Mouse (Mus musculus) spleen, adult 2 months (tissue): ENCODE data around the gene Odf3l2. TPM values are rescaled to one million over a fixed set of nuclear protein-coding genes. Genes with fewer than 3 reads are reported as not detected.

ENCODE experiments used
- DNase-seq, 2 experiments: peaks; one replicate each; pipeline versions ENCODE4 v3.0.0 to v3.0.0-alpha.2; 2012 to 2021; ENCODE audit warnings: low spot score in 2 of 2, low read depth in 1 of 2
- H3K27ac ChIP-seq: fragments of 200-500 bp; 2 replicates; pipeline ENCODE4 v1.5.1; 2012; ENCODE audit warnings: low read length, inconsistent platforms; ENCODE audit not compliant: insufficient read depth
- H3K27me3 ChIP-seq: fragments of 200-500 bp; 2 replicates; pipeline ENCODE4 v1.6.1; 2012; ENCODE audit warnings: mild to moderate bottlenecking, moderate library complexity, low read length, inconsistent platforms; ENCODE audit not compliant: control insufficient read depth, insufficient read depth
- H3K36me3 ChIP-seq: fragments of 200-500 bp; 2 replicates; pipeline ENCODE4 v1.6.1; 2012; ENCODE audit warnings: mild to moderate bottlenecking, low read length, inconsistent platforms; ENCODE audit not compliant: control insufficient read depth, insufficient read depth
- H3K4me1 ChIP-seq: fragments of 200-500 bp; 2 replicates; pipeline ENCODE4 v1.6.1; 2011; ENCODE audit warnings: inconsistent platforms; ENCODE audit not compliant: control insufficient read depth, insufficient read depth, insufficient read length
- H3K4me3 ChIP-seq: fragments of 200-500 bp; 2 replicates; pipeline ENCODE4 v1.5.1; 2011; ENCODE audit warnings: mild to moderate bottlenecking, inconsistent platforms; ENCODE audit not compliant: insufficient read depth, insufficient read length; ENCODE audit errors: extremely low read depth
- CTCF ChIP-seq: fragments of 200-500 bp; IDR thresholded peaks from 2 replicates; pipeline ENCODE4 v1.5.1; 2011; ENCODE audit warnings: mild to moderate bottlenecking, inconsistent platforms; ENCODE audit not compliant: insufficient read depth, insufficient read length, insufficient replicate concordance; ENCODE audit errors: extremely low read depth
- POLR2A ChIP-seq: fragments of 200-500 bp; IDR thresholded peaks from 2 replicates; pipeline ENCODE4 v1.6.1; 2011; ENCODE audit warnings: low read depth, low read length, inconsistent platforms
- WGBS: fragments of 180-500 bp; shearing (Covaris S2); methylation state at CpG from one replicate; pipeline ENCODE4 v1.1.7; 2018; 5-methylcytosine and 5-hydroxymethylcytosine counted together
- polyA plus RNA-seq: library from polyadenylated mRNA; depleted of rRNA; stranded (reverse); fragments of >200 nt; gene quantifications from 2 replicates; pipeline ENCODE4 v1.2.3, GENCODE M21; 2012

Gene Odf3l2
- polyA plus RNA-seq, 1 experiment = not detected

DNA sequence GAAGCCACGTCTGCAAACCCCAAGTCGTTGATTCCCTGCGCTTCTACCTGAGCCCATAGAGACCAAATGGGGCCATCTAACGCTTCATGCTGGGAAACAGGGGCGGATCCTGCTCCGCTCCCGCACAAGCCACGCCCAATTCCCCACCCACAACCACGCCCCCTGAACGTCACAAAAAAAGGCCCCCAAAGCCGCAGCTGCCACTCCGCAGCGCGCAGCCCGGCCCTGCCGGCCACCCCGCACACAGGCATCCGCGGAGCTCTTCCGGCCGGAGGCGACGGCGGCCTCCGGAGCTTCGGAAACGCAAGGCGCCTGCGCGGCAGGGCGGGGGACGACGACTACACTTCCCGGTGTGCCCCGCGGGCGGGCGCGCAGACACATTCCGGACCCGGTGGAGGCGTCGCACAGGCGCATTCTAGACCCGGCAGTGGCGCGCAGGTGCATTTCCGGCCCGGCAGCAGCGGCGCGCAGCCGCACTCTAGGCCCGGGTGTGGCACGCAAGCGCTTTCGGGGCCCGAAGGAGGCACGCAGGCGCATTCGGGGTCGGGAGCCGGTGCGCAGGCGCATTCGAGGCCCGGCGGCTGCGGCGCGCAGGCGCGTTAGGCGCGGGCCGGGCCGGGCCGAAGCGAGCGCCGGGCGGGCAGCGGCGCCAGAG is 36.2 kb upstream of the Odf3l2 start, which contains the start of gene Cdc34:
Cdc34 (plus strand) TSS at position 605 of the 655 bp plus-strand sequence.
- Histone ChIP-seq H3K4me1 (peaks cover 15% of the 10 kb centered on the region; the same call in 1 of the 2 replicates), H3K4me3 (peak within 1 kb of the TSS; percentile 66), H3K27ac (peak within 1 kb of the TSS; percentile 70), H3K27me3 (no peaks in the 10 kb centered on the region), H3K36me3 (peaks cover 16% of the 10 kb centered on the region)
- DNase-seq = peak; percentile 97 to 99
- no peak for TF ChIP-seq CTCF
- peak; percentile 81 for TF ChIP-seq POLR2A
- WGBS = under 1% methylated on average over 82 of the region's 84 CpGs

DNA sequence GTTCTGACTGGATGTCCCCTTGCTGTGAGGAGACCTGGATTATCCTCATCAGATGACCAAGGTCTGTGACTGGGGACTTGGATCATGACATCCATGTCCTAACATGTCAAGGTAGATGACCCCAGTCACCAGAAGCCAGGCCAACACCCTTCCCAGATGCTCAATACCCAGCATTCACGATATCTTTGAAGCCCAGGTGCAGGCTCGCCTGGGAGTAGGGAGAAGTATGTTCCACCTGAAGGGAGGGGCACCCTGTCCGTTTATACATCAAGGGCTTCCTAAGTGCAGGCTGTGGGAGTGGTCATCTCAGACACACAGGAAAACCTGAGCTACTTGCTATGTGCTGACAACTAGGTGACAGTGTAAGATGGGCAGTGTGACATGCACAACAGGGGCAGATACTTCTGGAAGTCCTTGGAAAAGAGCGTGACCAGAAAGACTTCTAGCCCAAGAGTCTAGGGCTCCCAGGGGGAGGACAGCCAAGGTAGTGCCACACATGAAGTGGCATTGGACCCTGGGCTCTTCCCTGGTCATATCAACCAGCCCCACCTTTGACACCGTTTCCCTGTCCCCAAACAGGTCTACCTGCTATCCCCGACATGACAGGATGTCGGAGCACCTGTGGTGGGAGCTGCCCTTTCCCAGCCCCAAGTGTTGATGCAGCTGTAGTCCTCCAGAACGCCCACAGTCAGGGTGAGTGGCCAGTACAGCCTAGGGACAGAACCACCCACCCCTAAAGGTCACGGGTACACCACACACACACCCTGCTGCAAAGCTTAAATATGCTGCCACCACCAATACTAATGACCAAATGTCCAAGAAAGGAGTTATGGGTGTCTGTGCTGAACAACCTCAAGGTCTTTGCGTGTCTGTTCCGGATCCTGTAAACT is 35.3 kb upstream of the Odf3l2 start:
- peaks cover 10% of the 10 kb centered on the region for H3K36me3 ChIP-seq
- H3K27me3 ChIP-seq = no peaks in the 10 kb centered on the region
- H3K4me1 ChIP-seq = peaks cover 15% of the 10 kb centered on the region; the same call in 1 of the 2 replicates
- peak overlapping the region; percentile 50 for H3K4me3 ChIP-seq
- no peak for DNase-seq
- TF ChIP-seq POLR2A (no peak), CTCF (no peak)
- 38% methylated on average over 11 of the region's 11 CpGs for WGBS
- peak overlapping the region; percentile 70 for H3K27ac ChIP-seq

DNA sequence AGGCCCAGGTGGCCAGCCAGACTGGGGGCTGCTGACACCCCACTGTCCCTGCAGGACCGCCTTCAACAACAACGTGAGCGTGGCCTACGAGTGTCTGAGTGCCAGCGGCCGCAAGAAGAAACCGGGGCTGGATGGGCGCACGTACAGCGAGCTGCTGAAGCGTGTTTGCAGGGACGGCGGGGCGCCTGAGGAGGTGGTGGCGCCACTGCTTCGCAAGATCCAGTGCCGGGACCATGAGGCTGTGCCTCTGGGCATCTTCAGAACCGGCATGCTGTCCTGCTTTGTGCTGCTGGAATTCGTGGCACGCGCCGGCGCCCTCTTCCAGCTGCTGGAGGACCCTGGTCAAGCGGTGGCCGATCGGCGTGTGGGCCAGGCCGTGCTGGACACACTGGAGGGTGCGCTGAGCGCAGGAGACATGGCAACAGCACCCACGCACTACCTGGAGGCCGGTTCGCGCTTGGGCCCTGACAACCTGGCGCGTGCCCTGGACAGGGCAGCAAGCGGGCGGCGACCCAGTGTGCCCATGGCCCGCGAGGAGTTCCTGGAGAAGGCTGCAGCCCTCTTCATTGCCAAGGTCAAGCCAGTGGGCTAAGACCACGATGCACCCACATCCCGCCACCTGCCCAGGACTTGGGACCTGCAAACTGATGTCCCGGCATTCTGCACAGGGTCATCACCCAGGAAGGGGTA is 30.0 kb upstream of the Odf3l2 start:
- no peaks in the 10 kb centered on the region for H3K27me3 ChIP-seq
- DNase-seq = no peak
- H3K36me3 ChIP-seq = peaks cover 6% of the 10 kb centered on the region
- H3K27ac ChIP-seq = no peak overlapping the region
- peaks cover under 1% of the 10 kb centered on the region; the same call in 1 of the 2 replicates for H3K4me1 ChIP-seq
- 94% methylated on average over 44 of the region's 44 CpGs for WGBS
- no peak for TF ChIP-seq POLR2A
- no peak for TF ChIP-seq CTCF
- no peak overlapping the region for H3K4me3 ChIP-seq

DNA sequence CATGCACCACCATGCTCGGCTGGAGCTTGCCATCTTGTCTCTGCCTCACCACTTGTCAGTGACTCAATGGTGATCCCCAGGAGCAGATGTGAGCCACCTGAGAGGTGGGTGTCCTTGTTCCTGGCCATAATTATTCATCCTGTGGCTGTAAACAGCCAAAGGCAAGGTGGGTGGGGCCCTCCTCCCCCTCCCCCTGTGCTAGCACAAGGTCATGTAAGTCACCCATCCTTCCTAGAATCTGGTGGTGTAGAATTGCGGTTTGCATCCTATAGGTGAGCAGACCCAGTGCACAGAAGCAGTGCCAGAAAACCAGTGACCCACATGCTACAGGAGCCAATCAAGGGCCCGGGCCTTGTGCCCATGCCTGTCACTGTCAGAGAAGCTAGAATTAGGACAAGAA is 27.5 kb upstream of the Odf3l2 start:
- Histone ChIP-seq H3K4me3 (no peak overlapping the region), H3K27me3 (no peaks in the 10 kb centered on the region), H3K4me1 (peaks cover 8% of the 10 kb centered on the region; the same call in 1 of the 2 replicates), H3K36me3 (peaks cover 6% of the 10 kb centered on the region), H3K27ac (no peak overlapping the region)
- no peak for DNase-seq
- 95% methylated on average over 3 of the region's 3 CpGs for WGBS
- TF ChIP-seq POLR2A = no peak
- no peak for TF ChIP-seq CTCF

DNA sequence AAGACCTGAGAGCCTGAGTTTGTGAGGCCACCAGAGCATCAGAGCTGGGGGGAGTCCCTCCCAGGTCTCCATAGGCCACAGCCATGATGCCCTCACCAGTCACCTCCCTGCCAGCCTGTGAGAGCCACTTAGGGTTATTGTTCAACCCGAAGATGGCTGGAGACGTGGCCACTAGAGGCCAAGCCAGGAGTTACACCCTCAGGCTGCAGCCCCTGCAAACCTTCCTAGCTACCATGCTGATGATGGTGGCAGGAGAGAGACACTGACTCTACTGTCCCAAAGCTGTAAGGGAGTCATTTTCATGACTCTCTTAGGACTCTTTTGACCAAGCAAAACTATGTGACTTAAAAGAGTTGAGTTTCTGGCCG is 26.5 kb upstream of the Odf3l2 start:
- Histone ChIP-seq H3K4me3 (no peak overlapping the region), H3K4me1 (peaks cover 8% of the 10 kb centered on the region; the same call in 1 of the 2 replicates), H3K27me3 (no peaks in the 10 kb centered on the region), H3K27ac (no peak overlapping the region), H3K36me3 (peaks cover 6% of the 10 kb centered on the region)
- WGBS = 78% methylated on average over 3 of the region's 3 CpGs
- no peak for DNase-seq
- TF ChIP-seq CTCF = no peak
- TF ChIP-seq POLR2A = no peak

DNA sequence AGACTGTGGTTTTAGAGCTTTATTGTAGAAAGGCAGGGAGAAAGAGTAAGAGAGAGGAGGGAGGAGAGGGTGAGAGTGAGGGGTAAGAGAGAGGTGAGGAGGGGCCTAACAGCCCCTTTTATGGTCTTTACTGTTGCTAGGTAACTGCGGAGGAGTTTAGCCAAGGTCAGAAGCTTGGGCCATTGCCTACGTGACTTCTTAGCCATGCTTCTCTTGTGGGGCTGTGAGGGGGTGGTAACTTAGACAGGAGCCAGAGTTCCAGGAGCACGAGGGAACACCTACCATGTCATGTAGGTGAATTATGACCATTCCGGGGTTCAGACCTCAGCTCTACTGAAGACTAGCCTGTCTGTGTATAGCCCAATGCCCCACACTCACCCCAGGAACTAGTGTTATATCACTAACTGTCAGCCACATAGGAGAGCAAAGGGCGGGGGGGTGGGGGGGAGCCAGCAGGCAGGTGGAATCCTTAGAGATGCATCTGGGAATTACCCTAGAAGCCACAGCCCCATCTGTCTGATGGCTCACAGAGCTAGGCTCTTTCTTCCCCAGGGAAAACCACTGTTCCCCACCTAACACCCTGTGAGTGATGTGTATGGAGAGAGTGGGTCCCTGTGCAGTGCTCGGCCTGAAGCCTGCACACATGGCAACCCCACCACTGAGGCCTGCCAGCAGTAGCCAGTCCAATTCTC is 26.0 kb upstream of the Odf3l2 start:
- 72% methylated on average over 6 of the region's 6 CpGs for WGBS
- Histone ChIP-seq H3K36me3 (peaks cover 6% of the 10 kb centered on the region), H3K4me3 (no peak overlapping the region), H3K27me3 (no peaks in the 10 kb centered on the region), H3K27ac (no peak overlapping the region), H3K4me1 (peaks cover 8% of the 10 kb centered on the region; the same call in 1 of the 2 replicates)
- DNase-seq = no peak
- no peak for TF ChIP-seq CTCF
- no peak for TF ChIP-seq POLR2A
